Mouse (Mus musculus) gonadal fat pad, adult 2 months (tissue): ENCODE results near the gene Mgam. TPM values are rescaled to one million over a fixed set of nuclear protein-coding genes. Genes with fewer than 3 reads are reported as not detected.
"Not testable (repeated sequence)": the region's sequence is repeated elsewhere in the genome, so short reads cannot be mapped to it uniquely, and the experiment has no call there.

Experiments used
- DNase-seq: peaks from one replicate; pipeline ENCODE4 v3.0.0-alpha.2; 2012; ENCODE audit warnings: low read depth
- polyA plus RNA-seq: library from polyadenylated mRNA; depleted of rRNA; stranded (reverse); fragments of >200 nt; gene quantifications from 2 replicates; pipeline ENCODE4 v1.2.3, GENCODE M21; 2012; rRNA removed

Gene Mgam
- polyA plus RNA-seq: 1.1 TPM in 2 replicates

DNA sequence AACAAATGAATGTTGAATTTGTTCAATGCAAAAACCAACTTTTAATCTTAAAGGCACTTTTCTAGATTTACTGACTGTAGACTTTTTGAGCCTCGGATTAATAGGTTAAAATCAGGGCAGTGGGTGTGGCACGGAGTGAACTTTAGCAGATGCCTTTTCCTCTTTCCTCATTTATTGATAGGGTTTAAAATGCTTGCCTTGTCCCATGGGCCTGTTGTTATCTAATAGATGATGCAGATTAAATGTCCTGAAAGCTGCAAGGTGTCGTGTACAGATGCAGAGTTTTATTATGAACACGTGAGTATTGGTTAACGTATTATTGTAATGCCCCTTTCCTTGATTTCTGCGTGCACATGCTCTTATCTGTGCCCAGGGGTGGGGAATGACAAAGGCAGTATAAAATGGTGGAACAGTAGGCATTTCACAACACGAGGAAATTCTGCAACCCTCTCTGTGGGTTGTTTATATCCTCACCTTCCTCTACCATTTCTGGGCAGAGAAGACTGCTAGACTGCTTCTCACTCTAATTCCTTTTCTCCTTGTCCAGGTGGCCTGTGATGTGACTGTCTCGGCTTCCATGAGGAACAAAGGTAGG is at the start of gene Mgam:
TSS of gene Mgam (plus strand) at position 426 of the 595 bp plus-strand sequence.
- DNase-seq: no peak

DNA sequence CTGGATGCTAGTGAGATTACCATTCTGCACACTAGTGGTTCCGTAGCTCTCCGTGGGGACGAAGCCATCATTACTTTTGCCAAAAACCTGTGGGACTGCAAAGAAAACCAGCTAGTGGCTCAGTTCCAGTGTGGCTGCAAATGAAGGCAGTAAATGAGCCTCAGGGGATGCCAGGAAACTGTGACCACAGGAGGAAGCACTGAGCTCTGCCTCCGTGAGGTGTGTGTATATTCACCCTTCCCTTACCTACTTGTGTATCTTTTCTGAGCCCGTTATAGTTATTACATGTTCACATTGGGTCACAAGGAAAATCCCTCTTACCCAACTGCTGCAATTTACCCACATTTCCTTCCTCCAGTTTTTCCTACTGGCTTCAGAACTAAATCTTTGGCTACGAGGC is 44.3 kb upstream of the Mgam start:
- no peak for DNase-seq

DNA sequence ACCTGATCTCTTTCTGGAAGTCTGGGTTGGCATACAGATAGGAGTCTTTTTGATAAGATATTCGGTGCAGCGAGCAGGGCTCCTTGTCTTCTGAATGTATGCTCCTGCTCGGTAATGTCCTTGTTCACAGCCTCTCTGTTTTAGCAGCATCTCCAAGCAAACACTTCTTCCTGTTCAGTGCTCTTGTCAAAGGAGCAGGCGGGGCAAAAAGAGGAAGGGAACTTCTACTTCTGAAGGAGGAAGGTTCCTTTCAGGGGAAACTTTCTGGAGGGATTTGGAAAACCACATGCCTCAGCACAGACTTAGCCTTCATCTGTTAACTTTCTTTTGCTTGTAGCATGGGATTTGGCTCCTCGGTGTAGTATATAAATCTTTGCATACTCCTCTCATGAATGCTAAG is 43.0 kb upstream of the Mgam start, which contains the start of gene Clec5a:
TSS of gene Clec5a (minus strand) at position 177 of the 400 bp plus-strand sequence.
- no peak for DNase-seq

DNA sequence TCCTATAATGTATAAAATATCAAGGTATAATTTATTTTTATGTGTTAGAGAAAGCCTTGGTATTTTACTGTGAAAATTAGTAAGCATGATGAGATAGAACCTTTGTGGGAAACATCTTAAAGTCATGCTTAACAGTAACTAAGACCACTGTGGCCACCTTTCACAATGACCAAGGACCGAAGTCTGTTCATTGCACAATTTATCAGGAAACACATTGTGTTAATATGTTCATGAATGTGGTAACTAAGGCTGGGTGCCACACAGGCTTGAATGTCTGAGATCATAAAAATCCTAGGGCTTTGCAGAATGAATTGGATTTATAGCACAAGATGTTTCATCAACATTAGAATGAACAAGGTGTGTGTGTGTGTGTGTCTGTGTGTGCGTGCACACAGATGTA is 40.3 kb upstream of the Mgam start:
- no peak for DNase-seq

DNA sequence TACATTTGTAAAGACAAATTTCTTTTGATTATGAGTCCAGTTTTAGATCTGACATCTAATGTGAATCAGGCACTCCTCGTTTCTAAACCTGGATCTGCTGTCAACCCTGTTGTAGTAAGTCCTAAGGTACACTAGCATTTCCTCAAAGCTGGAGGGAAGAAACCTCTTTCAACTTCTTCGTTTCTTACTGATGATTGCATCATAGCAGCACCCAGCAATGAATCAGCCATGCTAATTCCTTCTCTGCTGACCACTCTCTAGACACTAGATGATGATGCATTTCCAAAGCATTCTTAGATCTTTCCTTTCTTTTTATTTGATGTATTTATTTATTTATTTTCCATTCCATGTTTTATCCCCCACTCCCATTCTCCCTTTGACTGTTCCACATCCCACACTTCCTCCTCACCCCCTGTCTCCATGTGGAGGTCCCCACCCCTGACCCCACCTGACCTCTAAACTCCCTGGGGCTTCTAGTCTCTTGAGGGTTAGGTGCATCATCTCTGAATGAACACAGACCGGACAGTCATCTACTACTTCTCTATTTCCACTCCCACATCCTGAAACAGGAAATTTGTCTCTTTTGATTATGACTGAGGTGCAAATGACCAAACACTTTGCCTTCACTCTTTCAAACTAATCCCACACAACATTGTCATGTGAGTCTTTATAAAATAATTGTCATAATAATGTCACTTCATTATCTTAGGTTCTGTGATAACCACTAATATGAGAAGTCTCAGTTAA is 33.7 kb upstream of the Mgam start:
- no peak for DNase-seq

DNA sequence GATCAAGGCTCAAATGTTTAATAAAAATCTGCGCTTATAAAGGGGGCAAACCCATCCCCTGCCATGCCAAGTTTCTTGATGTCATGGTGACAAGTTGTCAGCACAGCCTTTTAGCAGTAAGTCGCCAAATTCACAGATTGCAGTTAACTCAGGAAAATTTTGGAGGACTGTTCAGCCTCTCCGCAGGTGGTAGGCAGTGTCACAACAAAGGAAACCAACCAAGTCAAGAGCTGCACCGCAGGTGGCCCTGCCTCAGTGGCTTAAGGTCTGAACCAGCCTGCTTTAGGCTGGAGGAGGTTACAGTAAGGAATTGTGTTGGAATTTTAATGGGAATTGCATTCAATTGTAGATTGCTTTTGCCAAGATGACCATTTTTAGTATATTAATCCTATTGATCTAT is 30.1 kb upstream of the Mgam start:
- not testable (repeated sequence) for DNase-seq

DNA sequence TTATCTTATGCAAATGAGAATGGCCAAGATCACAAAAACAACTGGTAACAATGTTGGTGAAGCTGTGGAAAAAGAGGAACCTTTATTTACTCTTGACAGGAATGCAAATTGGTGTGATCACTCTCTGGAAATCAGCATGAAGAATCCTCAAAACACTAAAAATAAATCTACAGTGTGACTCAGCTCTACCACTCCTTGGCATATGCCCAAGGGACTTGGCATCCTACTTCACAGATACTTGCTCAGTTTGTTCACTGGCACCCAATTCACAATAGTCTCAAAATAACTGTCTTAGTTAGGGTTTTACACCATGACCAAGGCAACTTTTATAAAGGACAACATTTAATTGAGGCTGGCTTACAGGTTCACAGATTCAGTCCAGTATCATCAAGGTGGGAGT is 21.2 kb upstream of the Mgam start:
- DNase-seq: no peak

DNA sequence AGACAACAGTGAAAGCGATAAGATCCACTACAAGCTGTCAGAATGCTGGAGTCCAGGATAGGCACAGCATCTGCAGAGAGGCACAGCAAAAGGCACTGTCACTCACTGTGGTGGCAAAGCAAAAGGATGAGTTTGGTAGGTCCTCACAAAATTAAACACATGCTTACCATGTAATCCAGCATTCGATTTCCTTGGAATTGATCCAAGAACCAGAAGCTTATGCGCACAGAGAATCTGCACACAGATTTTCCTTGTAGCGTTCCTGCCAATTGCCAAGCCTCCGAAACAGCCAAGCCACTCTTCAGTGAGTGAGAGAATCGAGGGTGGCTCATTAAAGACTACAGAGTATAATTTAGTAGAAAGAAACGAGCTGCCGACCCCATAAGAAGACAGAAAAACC is 18.4 kb upstream of the Mgam start:
- no peak for DNase-seq

DNA sequence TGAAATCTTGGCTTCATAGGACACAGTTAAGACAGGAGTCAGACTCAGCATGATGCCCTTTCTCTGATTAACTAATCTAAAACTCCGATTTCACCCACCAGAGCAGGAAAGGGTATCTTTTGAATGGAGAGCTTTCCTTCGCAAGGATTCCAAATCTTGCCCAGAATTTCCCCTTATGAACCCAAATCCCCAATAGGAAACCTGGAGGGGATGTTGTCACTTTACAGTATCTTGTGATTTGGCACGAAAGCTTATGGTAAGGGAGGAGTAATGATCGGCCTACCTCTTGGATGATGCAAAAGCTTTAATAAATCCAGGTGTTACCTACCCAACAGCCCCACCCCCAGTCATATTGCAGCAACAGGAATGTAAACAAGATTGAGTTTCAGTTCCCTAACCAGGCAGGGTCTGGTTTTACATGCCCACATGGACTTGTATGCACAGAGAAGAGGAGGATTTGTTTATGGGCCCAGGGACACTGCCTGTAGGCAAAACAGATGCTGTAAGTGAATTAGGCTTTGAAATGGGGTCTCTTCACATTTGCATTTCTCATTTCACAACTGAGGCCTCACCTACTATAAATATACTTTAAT is 15.3 kb upstream of the Mgam start, which contains the start of gene Tas2r138:
TSS of gene Tas2r138 (minus strand) at position 51 of the 593 bp plus-strand sequence.
- no peak for DNase-seq

DNA sequence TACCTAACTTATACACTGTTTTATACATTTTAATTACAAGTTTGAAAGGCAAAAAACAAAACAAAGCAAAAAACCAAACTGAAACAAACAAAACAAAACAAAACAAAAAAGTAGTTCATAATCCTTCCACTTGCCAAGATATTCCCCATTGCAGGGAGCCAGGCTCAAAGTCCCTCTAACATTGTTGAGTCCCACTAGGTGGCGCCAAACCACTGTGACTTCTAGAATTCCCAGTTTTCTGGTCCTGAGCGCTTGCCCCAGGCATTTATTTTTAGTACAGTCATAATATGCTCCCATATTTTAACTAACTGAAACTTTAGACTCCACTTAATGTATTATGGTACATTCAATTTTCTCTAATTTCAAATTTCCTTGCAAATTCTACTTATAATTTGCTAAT is 10.7 kb upstream of the Mgam start:
- no peak for DNase-seq

DNA sequence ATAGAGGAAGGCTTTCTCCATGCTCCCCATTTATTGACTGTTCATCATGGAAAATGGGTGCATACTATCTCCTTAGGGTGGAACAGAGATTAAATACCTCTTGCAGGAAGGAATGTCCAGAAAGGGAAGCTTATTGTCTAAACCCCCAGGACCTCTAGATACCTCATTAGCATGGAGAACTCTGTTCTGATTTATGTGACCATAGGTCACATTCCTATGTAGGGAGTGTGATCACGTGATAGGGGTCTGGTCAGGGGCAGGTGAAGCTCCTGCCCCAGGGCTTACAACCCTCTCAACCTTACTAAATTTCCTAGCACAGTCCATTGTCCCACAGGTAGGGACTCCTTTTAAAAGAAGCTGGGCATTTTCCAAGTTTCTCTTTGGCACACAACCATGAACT is 2.5 kb upstream of the Mgam start:
- DNase-seq: no peak

DNA sequence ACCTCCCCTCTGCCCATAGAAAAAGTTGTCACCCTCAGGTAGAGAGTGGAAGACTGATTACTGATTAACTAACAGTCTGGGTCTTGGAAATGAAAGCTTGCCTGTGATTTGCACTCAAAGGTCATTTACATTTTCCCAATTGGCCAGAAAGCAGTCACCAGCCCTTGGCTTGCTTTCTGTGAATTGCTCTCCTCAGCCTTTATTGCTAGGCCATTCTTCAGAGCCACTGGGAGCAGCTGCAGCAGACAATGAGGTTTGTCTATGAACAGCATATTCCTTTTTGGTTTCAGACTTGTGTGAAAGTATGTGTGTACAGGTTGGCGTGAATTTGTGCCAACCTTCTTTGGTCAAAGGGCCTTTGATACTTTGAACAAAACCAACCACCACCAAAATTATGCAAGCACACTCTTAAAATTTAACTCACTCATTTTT is 6.0 kb downstream of the Mgam start:
- no peak for DNase-seq

DNA sequence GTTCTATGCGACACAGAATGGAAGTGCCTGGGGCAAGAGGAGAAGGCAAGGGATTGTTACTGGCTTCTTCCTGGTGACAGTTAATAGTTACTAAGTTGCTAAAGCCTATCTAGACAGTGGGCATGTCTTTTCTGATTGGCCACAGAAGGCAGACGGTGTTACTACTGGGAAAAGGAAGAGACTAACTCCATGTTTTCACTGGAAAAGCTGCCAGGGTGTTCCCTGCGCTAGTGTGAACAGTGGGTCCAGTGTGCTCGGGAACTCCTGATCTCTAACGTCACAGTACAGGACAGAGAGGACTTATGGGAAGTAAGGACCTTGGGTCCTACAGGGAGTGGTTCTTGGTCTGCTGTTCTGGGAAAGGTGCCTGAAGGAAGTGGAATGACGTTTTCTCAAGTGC is 6.9 kb downstream of the Mgam start:
- no peak for DNase-seq

DNA sequence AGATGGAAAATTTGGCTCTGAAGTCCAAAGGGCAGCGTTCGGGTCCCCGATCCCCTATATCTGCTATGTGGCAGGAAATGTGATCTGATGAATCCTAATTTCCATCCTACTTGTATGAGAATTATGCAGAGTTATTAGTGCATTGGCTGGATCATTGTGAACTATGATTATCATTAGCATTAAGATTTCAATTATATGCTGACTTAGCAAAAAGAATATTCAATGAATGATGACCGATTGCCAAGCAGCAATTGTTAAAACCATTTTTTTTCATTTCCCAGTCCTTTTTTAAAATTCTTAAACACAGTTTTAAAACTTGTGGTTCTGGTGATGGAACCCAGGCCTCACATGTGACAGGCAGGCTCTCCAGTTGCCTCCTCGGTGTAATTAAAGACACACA is 9.1 kb downstream of the Mgam start:
- no peak for DNase-seq

DNA sequence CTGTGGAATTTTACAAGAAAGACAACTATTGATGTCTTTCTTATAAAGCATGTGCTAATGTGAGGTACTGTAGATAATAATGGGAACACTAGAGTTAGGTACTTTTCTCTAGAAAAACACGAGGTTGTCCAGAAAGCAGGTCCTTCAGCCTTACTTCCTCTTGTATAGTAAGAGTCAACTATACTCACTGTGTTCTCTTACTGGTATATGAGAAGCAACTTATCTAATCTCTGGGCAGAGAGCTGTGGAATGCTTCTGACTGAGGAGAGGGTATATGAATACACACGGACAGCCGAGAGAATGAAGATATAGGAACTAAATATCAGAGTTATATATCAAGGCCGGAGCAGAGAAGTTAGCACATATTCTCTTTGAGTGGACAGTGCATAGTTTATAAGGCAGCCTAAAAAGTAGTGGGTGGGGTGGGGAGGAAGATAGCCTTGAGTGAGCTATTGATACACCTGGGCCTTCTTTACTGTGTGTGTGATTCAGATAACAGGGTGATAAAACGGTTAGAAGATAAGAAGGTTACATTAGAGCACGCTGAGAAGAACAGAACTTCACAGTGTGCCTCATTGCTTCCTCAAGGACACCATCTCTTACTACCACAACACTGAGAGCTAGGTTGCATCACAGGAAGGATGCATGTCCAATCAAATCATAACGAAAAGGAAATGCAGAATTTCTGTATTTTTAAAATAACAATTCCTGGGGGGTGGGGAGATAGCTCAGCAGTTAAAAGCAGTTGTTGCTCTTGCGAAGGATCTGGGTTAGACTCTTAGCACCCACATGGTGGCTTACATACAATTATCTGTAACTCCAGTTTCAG is 12.3 kb downstream of the Mgam start:
- no peak for DNase-seq

DNA sequence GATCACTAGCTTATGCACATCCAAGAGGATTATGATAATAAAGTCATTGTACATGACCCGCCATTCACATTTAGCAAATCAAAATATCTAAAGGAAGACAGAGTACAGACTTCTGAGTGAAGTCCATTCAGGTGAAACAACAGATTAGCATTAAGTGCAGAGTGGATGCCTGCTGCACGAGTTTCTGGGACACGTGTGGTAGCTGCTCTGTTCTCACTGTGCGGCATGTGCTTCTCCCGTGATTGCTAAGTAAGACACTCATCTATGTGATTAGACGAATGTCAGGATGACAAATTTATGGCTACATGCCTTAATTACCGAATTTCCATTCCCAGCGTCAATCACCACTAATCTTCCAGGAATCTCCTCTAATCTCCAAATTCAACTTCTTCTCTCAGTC is 17.1 kb downstream of the Mgam start:
- DNase-seq: no peak

DNA sequence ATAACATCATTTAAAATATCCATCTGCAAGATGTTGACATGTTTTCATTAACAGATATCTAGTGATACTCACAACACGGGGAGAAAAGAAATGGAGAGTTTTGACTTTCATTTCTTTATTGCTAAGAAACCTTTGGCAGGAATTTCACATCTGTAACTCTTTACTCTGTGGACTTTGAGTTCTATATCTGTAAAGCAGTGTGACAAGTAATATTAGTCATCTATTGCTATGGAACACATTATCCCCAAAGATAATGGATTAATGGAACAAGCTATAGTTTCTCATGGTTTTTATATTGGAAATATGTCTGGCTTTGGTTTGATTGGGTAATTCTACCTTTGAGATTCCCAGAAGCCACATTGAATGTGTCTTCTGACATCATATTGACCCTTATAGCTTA is 22.3 kb downstream of the Mgam start:
- DNase-seq: no peak

DNA sequence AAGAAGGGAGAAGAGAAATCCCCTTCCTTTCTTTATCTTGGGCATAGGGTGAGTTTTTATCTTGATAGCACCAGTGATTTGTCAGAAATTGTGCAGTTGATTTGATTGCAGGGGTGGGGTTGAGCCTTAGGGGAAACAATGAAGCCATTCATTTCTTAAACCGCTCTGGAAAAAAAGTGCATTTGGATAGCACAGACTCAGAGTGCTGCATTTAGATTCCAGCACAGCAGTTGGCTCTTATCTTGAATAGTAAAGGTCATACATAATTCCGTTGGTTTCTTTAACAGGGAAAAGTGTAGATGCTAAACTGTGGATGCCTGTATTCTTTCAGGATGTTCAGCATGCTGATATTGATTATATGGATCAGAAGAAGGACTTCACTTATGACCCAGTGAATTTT is 32.3 kb downstream of the Mgam start:
- DNase-seq: no peak

DNA sequence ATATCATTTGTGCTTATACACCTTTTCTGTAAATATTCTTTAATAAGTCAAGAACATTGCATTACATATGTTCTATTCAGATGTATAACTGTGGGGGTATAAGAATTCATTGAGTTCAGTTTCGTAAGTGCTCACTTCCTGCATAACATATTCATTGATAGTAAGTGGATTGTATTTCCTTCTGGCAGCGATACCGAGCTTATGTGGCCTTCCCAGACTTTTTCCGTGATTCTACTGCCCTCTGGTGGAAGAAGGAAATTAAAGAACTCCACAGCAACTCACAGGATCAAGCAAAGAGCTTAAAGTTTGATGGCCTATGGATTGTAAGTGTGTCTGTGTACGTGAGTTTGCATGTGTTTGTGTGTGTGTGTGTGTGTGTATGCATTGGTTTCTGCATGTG is 60.5 kb downstream of the Mgam start:
- peak; percentile 2 for DNase-seq

DNA sequence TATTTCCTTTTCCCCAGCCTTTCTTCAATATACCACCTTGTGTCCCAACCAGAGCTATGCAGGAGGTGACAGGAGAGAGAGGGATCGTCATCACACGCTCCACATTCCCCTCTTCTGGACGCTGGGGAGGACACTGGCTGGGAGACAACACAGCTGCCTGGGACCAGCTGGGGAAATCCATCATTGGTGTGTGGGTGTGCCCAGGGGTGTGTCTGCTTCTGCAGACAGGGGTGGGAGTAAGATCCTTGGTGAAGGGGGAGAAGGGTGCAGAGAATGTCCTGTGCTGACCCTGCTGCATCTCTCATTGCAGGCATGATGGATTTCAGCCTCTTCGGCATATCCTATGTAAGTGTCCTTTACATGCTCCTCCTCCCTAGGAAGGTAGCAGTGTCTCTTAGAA is 63.4 kb downstream of the Mgam start:
- not testable (repeated sequence) for DNase-seq

DNA sequence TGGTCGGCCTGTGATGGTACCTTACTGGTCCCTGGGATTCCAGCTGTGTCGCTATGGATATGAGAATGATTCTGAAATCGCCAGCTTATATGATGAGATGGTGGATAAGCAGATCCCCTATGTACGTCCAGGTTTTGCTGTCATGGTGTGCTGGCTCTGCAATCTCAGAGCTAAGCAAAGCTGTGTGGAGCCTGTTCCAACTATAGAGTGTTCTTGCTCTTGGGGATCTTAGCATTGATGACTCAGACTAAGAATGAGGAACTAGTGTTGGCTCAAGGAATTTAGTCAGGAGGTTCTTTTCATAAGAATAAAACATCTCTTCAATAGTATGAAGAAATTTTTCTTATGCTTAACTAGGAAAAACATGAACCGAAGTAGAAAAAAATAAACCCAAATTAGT is 84.9 kb downstream of the Mgam start:
- DNase-seq: not testable (repeated sequence)

DNA sequence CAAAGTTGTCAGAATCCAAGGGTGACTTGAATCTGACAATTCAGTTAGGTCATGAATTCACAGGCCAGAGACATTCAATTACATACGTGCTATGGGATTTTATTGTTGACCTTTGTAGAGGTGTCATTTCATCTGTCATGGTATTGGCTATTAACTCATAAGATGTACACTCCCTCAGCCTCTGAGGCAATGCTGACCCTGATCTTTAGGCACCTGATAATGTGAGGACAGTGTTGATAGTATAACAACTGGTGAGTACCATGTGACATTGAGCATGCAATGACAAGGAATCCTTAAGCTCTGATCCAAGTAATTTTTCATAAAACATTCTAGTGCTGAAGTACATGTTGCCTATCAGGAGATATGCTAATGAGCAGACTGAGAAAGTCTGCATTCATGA is 87.1 kb downstream of the Mgam start:
- no peak for DNase-seq
